Mouse (Mus musculus): ENCODE results near the gene Teddm2. TPM values are rescaled to one million over a fixed set of nuclear protein-coding genes. Genes with fewer than 3 reads are reported as not detected.

The Teddm2 gene
- total RNA-seq, 2 experiments from 2014 or later, result 3.4 to 3.9 TPM

DNA sequence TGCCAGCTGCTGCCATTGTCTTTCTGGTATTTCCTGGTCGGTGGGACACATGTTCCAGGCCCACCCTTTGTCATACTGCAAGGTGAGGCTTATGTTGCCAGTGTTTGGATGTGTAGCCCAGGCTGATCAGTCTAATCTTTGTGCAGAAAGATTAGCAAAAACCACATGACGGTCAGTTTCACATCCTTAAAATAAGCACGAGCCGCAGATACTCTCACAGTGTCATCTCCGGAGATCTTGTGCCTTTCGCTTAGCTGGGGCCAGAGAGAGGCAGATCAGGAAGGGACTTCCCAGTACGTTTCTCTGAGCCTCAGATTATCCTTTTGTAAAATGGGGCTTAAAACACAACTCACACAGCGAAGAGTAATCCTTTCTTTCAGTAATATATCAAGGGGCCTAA, 96.5 kb downstream of the Teddm2 start:
- intact Hi-C loops (cut with DNase I), result no loop called here
- TF ChIP-seq CTCF (IDR thresholded peaks at IDR 0.05), result no peak
- Histone ChIP-seq H3K27ac (no peak overlapping the region), H3K4me3 (no peak overlapping the region)
- no peak for DNase-seq (ENCODE audit: extremely low spot score in 1 of 2, low spot score in 2 of 2)

DNA sequence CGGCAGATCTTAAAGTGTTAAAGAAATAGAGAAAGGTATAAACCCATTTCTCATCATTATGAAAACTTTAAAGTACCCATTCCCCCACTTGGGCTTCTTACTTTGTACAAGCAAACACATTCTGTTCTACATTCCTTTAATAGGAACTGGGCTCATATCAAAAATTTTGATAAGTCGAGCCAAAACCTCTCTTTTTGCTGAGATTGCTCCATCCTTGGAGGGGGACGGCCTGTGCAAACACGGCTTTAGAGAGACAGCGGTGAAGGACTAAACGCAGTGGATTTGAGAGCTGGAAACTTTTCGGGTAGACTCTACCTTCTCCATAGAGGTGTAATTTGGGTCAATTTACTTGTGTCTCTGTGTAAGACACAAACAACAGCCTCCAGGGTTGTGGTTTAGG, 97.3 kb downstream of the Teddm2 start:
- no peak overlapping the region for H3K4me3 ChIP-seq
- no peak for TF ChIP-seq CTCF (IDR thresholded peaks at IDR 0.05)
- intact Hi-C loops (cut with DNase I), result no loop called here
- H3K27ac ChIP-seq, result no peak overlapping the region
- no peak for DNase-seq (ENCODE audit: extremely low spot score in 1 of 2, low spot score in 2 of 2)

Small RNA genes within 50 kb of the gene (microRNA-seq; reads per million reads assigned to microRNA genes)
- gene Mir8114, result 13.1 to 24.6 reads per million in 2 experiments

Other genes with a start within 250 kb of the Teddm2 start
- gene Rgs8, start 247.2 kb downstream of the Teddm2 start, total RNA-seq (2021), result 10 to 100 TPM; 61.1 to 63.2 TPM
- gene Rgs16, start 159.9 kb downstream of the Teddm2 start, total RNA-seq (2021), result 10 to 100 TPM in 1 of 2 experiments, 1 to 10 TPM in 1; 8.9 to 11.0 TPM
- 10 to 100 TPM; 10.9 to 12.5 TPM for gene Rnasel, start 150.8 kb downstream of the Teddm2 start, total RNA-seq (2021)
- 1 to 10 TPM; 1.7 to 2.6 TPM for gene Rgsl1, start 56.1 kb downstream of the Teddm2 start, total RNA-seq (2021)
- under 1 TPM; 0.14 to 0.18 TPM for gene Teddm1b, start 25.9 kb downstream of the Teddm2 start, total RNA-seq (2021)
- not detected for gene Teddm1a, start 8.5 kb downstream of the Teddm2 start, total RNA-seq (2021)
- 1,000 to 10,000 TPM; 1,896 to 2,040 TPM for gene Glul, start 284 bp downstream of the Teddm2 start, total RNA-seq (2021)

Measured in left cerebral cortex, adult 2 months (tissue).